Mouse (Mus musculus): ENCODE results near the gene Tada2a. TPM values are rescaled to one million over a fixed set of nuclear protein-coding genes. Genes with fewer than 3 reads are reported as not detected.

Gene Tada2a
- total RNA-seq, 2 experiments from 2014 or later, result 34.8 to 35.6 TPM

- DNase-seq (ENCODE audit: low spot score in 2 of 2), result no peak
These were observed 63.3 kb downstream of the Tada2a start for GRCm38 (mm10) chr11:84066071-84066481.

DNA sequence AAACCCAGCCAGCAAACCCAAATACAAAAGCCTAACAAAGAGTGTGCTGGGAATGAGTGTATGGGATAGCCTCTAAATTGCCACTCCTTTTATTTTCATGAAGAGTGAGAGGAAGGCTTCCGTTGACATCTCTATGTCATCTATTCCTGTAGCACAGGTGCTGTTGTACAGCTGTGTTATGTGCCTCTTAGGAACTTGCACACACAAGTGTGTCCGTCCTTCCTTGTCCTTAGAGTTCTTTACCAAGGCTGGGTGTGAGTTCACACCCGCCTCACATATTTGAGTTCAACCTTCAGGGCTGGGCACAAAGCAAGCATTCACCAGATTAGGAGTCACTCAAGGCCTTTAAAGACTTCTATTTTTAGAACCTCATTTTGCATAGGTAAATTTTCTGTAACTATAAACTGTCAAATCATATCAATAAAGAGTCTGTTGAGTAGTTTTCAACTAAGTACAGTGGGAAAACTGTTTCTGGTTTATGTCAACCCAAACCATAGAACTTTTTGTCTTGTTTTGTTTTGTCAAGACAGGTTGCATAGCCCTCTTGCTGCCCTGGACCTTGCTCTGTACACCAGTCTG, 65.7 kb downstream of the Tada2a start:
- DNase-seq (ENCODE audit: low spot score in 2 of 2), result no peak

DNA sequence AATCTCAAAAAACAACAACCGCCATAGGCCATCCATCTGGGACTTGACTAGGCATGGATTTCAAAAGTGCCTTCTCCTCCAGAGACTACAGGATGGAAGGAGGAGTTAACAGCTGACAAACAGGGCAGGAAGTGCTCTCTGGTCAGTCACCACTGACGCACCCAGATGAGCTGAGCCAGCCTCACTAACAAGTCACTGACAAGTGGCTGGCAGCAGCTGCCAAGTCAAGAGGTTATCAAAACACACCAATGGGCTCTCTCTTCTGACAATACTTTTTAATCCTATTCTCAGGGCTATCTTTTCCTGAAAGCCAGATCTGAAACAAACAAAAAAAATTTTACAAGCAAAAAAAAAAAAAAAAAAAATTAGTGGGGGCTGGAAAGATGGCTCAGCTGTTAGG, 66.6 kb downstream of the Tada2a start:
- DNase-seq (ENCODE audit: low spot score in 2 of 2), result no peak

- DNase-seq (ENCODE audit: low spot score in 2 of 2), result no peak
These were observed 67.5 kb downstream of the Tada2a start for GRCm38 (mm10) chr11:84061881-84062280.

- no peak for DNase-seq (ENCODE audit: low spot score in 2 of 2)
These were observed 68.8 kb downstream of the Tada2a start for GRCm38 (mm10) chr11:84060635-84061034.

- no peak for DNase-seq (ENCODE audit: low spot score in 2 of 2)
These were observed 69.6 kb downstream of the Tada2a start for GRCm38 (mm10) chr11:84059784-84060183.

- DNase-seq (ENCODE audit: low spot score in 2 of 2), result no peak
These were observed 72.0 kb downstream of the Tada2a start for GRCm38 (mm10) chr11:84057418-84057817.

DNA sequence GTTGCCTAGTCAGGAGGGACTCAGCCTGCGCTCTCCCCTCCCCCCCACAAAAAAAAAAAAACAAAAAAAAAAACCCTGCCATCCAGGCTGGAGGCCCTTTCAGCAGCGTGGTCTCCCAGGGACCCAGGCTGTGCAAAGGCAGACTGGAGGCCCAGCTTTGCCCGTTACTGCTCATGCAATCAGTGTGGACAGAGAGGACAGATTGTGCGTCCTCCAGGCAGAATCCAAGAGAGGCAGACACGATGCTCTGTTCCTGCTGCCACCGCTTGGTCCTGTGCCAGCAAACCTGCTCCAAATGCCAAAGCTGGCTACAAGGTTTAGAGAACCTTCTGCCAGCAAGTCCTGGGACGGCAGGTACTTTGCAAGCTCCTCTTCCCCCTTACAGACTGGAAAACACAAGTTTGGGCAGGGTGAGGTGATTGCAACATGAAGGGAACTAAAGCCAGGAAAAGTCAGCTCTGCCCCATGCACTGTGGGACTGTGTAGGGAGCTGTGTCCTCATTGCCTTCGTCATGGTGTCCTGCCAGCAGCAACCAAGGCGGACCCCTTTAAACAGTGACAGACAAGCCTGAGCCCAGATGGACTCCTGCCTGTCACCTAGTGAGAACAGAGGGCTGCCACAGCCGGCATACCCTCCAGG, 75.8 kb downstream of the Tada2a start:
- DNase-seq (ENCODE audit: low spot score in 2 of 2), result peak; percentile 82 to 85

- no peak for DNase-seq (ENCODE audit: low spot score in 2 of 2)
These were observed 76.3 kb downstream of the Tada2a start for GRCm38 (mm10) chr11:84053055-84053454.

DNA sequence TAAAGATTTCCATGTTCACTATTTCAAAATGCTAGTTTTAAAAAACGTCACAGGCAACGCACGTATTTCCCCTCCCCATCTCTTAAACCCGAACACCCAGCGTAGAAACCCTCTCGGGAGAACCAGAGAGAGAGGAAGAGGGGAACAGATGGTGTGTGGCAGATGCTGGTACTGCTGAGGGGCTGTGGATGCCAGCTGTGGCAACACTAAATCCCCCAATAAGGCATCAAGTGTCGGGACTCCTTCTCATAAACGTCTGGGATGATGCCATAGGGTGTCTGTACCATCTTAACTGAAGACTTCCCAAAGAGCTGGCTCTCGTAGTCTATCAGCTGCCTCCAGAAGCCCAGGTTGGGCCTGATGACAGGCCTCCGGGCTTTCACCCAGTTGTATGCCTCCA, 81.0 kb downstream of the Tada2a start:
- no peak for DNase-seq (ENCODE audit: low spot score in 2 of 2)

DNA sequence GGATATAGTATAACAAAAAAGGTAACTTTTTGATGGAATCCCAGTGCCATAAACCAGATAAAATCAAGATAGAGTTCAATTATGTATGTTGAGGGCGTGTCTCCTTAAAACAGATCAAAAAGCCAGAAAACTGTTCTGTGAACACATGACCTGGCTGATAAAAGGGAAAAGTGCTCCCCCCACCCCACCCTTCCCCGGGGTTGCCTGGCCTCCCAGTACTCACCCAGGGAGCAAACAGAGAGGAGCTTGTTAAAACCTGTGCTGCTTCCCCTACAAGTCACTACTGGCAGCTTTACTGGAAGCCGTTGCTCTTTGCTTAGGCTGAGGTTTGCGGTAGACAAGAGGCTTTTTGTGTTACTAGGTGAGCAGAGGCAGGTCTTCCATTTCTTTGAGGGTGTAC, 82.1 kb downstream of the Tada2a start:
- no peak for DNase-seq (ENCODE audit: low spot score in 2 of 2)

DNA sequence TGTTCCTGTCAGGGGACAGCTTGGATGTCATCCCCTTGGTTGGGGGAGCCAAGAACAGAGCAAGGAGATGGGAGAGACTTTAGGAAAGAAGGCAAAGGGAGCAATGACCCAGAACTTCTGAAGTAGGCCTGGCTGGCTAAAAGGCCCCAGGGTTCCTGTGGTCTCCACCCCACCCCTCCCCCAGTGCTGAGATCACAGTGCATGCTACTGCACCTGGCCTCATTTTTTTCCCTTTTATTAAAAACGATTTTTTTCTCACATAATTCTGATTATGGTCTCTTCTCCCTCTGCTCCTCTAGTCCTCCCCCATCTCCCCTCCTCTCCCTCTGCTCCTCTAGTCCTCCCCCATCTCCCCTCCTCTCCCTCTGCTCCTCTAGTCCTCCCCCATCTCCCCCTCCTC, 84.4 kb downstream of the Tada2a start:
- no peak for DNase-seq (ENCODE audit: low spot score in 2 of 2)

- peak; percentile 35 to 46 for DNase-seq (ENCODE audit: low spot score in 2 of 2)
These were observed 86.3 kb downstream of the Tada2a start for GRCm38 (mm10) chr11:84042808-84043762.

- DNase-seq (ENCODE audit: low spot score in 2 of 2), result no peak
These were observed 88.8 kb downstream of the Tada2a start for GRCm38 (mm10) chr11:84040621-84041020.

DNA sequence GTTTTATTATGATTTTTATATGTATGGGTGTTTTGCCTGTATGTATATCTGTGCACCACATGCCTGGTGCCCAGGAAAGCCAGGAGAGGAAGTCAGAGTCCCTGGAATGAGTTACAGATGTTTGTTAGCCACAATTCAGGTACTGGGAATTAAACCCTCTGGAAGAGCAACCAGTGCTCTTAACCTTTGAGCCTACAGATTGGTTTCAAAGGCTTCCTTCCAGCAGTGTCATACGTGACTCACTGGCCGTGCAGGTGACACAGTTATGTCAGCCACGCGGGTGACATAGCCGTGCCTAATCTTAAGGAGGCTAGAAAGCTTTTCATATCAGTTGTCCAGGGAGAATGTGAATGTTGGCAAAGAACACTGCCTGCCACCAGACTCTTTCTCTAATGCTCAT, 95.7 kb downstream of the Tada2a start:
- no peak for DNase-seq (ENCODE audit: low spot score in 2 of 2)

GRCm38 (mm10) chr11:84032559-84032958, 96.8 kb downstream of the Tada2a start:
- no peak for DNase-seq (ENCODE audit: low spot score in 2 of 2)

DNA sequence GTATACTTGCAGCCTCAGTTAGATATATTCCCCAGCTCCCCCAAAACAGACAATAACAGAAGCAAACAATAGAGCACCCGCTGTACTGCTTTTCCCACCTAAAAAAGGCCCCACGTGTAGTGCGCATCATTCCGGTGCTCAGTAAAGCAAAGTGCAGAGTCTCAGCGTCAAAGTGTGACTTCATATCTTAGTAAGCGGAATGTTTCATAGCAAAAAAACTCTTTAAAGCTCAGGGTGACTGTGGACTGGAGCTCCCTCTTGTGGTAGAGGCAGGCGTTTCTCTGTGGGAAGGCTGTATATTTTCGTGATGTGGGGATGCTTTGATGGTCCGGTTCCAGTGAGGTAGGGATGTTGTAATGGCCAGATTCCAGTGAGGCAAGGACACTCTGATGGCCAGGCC, 97.4 kb downstream of the Tada2a start:
- peak; percentile 60 to 73 for DNase-seq (ENCODE audit: low spot score in 2 of 2)

Other genes starting within 250 kb of the Tada2a start
- gene Ddx52, start 187.5 kb downstream of the Tada2a start, total RNA-seq (2021), result 10 to 100 TPM; 12.1 to 12.7 TPM
- gene Synrg, start 165.2 kb downstream of the Tada2a start, total RNA-seq (2021), result 10 to 100 TPM; 52.6 to 54.5 TPM
- gene Dusp14, start 60.3 kb downstream of the Tada2a start, total RNA-seq (2021), result 10 to 100 TPM; 15.9 to 17.3 TPM
- gene Acaca, start 72 bp upstream of the Tada2a start, total RNA-seq (2021), result 100 to 1,000 TPM; 105 to 117 TPM
- gene Gm11437, start 37.9 kb upstream of the Tada2a start, total RNA-seq (2021), result not detected

Data from layer of hippocampus, postnatal 10 days (tissue).